Mouse (Mus musculus) large intestine, adult 2 months (tissue): ENCODE data around the gene Arhgap22. TPM values are rescaled to one million over a fixed set of nuclear protein-coding genes. Genes with fewer than 3 reads are reported as not detected.

Source experiments
- DNase-seq: peaks from one replicate; pipeline ENCODE4 v3.0.0-alpha.2; 2012; ENCODE audit warnings: low read depth, low spot score
- WGBS: fragments of 180-500 bp; shearing (Covaris S2); methylation state at CpG from one replicate; pipeline ENCODE4 v1.1.7; 2018; 5-methylcytosine and 5-hydroxymethylcytosine counted together
- polyA plus RNA-seq: library from polyadenylated mRNA; depleted of rRNA; stranded (reverse); fragments of >200 nt; gene quantifications from 2 replicates; pipeline ENCODE4 v1.2.3, GENCODE M21; 2012

Gene Arhgap22
- polyA plus RNA-seq, 1 experiment: 2.8 TPM

DNA sequence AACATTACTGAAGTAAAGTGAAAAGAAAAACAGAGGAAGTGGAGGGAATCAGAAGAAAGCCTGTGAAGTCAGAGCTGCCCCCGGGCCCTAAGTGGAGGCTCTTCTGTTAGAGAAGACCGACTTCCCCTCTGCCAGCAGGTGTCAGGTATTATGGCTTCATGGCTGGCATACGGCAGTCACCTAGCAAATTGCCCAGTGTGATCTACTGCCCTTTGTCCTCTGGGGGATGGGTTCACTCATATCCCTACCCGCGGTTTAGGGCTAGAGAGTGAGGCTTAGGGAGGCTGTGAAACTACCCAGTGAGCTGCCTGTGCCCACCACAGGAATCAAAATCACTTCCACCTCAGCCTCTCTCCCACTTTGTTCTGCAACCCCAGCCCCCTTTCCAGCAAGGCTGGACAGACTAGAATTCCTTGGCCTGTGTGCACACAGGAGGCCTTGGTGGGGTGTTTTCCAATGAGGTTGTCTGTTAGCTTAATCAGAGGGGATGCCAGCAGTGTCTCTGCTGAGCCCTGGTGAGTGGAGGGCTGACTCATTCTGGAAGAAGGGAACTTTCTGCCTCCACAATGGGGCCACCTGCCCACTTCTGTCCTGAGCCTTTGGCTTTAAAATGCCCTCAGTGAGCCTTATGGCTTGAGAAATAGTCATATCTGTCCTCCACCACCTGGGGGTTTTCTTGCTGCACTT is 1.4 kb upstream of the Arhgap22 start:
- 20% methylated on average over 5 of the region's 5 CpGs for WGBS
- DNase-seq: peak; percentile 32

GRCm38 (mm10) chr14:33212958-33213309 is 892 bp upstream of the Arhgap22 start:
- WGBS: 82% methylated on average over 12 of the region's 12 CpGs
- DNase-seq: no peak

GRCm38 (mm10) chr14:33214767-33215128 is 922 bp downstream of the Arhgap22 start:
- WGBS: 8% methylated on average over 4 of the region's 4 CpGs
- peak; percentile 16 for DNase-seq

GRCm38 (mm10) chr14:33215163-33215562 is 1.3 kb downstream of the Arhgap22 start:
- WGBS: 8% methylated on average over 1 of the region's 1 CpGs
- DNase-seq: peak; percentile 16

GRCm38 (mm10) chr14:33216343-33217208 is 2.8 kb downstream of the Arhgap22 start:
- no peak for DNase-seq
- WGBS: 80% methylated on average over 19 of the region's 19 CpGs

- 84% methylated on average over 4 of the region's 4 CpGs for WGBS
- DNase-seq: no peak
These were observed 11.4 kb downstream of the Arhgap22 start for GRCm38 (mm10) chr14:33225235-33225634.

- 78% methylated on average over 4 of the region's 4 CpGs for WGBS
- DNase-seq: no peak
These were observed 16.8 kb downstream of the Arhgap22 start for GRCm38 (mm10) chr14:33230672-33231071.

DNA sequence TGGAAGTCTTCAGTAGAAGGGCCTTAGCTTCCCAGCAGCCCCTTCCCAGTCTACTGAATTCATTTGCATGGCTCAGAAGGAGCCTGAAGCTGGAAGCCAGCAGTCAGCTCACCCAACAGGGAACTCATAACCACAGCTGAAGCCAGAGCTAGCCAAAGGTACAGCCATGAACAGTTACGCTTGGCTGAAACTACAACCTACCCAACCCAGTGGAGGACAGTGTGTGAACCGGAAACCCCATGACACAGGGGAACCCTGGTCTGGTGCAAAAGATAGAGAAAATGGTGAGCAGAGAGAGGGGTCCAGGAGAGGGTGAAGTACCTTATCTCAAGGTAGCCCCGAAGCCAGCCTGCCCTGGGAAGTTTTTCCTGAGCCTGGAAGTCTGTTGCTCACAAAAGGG is 17.5 kb downstream of the Arhgap22 start:
- WGBS: 76% methylated on average over 3 of the region's 3 CpGs
- no peak for DNase-seq

- DNase-seq: no peak
- WGBS: 66% methylated on average over 5 of the region's 5 CpGs
These were observed 18.2 kb downstream of the Arhgap22 start for GRCm38 (mm10) chr14:33232048-33232447.

DNA sequence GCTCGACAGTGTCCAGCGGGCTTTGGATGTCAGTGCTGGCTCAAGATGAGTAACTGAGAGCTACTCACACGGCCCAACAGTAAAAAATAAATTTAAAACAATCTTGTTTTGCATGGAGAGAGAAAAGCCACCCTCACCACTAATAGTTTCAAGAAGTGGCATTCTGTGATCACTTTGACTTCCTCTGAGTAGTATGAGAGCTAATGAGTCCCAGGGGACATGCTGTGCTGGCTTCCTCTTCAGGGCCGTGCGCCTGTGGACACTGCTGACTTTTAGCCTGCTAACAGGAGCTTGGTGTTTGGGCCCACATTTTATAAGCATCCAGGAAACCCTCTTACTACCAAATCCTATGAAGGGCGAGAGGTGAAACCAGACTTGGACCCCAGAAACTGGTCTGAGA is 21.8 kb downstream of the Arhgap22 start:
- 81% methylated on average over 6 of the region's 6 CpGs for WGBS
- DNase-seq: no peak

DNA sequence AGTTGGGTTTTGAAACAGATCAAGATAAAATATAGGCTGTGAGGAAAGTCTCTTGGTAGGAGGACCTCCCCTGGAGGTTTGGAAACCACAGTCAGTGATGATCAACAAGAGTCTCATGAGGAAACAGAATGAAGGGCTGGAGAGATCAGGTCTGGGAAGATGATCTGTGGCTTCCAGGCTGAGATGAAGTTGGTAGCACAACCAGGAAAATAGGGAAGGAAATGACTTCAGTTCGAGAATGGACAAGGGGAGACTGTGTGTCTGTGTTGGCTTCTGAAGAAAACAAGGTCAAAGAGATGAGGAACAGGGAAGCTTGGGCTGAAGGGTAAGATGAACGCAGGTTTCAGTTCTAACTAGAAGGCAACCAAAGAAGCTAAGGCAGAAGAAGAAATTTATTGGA is 26.6 kb downstream of the Arhgap22 start:
- WGBS: 68% methylated on average over 2 of the region's 2 CpGs
- no peak for DNase-seq

DNA sequence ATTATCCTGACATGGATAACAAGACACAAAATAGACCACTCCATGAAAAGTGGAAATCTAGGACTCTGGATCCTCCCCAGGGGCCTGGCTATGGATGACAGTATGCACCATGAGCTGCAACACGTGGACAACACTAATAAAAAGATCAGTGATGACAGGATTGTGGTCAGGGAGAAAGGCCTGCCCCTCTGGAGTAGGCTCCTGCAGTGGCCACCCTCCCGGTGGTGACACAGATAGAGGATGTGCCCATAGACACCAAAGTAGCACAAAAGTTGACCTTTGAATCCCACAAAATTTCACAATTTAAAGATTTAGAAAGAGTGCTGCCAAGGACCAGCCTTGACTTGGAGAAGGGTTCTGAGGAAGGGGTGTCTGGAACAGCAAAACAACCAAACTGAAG is 29.4 kb downstream of the Arhgap22 start:
- WGBS: 42% methylated on average over 2 of the region's 2 CpGs
- DNase-seq: no peak

DNA sequence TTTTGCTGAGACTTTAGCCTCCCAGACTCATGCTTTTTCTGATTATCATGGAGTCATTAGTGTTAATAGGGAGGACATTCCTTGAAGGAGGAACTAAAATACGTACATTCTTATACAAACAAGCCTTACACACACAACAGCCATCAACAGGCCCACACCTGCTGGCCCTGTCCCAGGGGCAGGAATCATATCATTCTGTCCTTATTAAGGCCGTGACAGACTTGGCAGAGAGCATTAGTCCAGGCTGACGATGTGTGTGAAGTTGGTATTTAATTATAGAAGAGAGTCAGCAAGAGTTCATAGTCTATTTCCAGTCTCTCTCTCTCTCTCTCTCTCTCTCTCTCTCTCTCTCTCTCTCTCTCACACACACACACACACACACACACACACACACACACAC is 30.7 kb downstream of the Arhgap22 start:
- DNase-seq: no peak
- 23% methylated on average over 3 of the region's 3 CpGs for WGBS

GRCm38 (mm10) chr14:33244946-33245345 is 31.1 kb downstream of the Arhgap22 start:
- no peak for DNase-seq
- WGBS: 58% methylated on average over 2 of the region's 2 CpGs

GRCm38 (mm10) chr14:33246476-33246875 is 32.6 kb downstream of the Arhgap22 start:
- DNase-seq: no peak
- 58% methylated on average over 8 of the region's 8 CpGs for WGBS

GRCm38 (mm10) chr14:33247623-33248022 is 33.8 kb downstream of the Arhgap22 start:
- DNase-seq: no peak
- WGBS: 44% methylated on average over 11 of the region's 11 CpGs

GRCm38 (mm10) chr14:33248741-33249140 is 34.9 kb downstream of the Arhgap22 start:
- WGBS: 93% methylated on average over 5 of the region's 5 CpGs
- DNase-seq: no peak

- 3% methylated on average over 30 of the region's 30 CpGs for WGBS
- DNase-seq: no peak
These were observed 36.6 kb downstream of the Arhgap22 start for GRCm38 (mm10) chr14:33250215-33250939.

- DNase-seq: no peak
- WGBS: 9% methylated on average over 13 of the region's 13 CpGs
These were observed 37.3 kb downstream of the Arhgap22 start for GRCm38 (mm10) chr14:33250956-33251745.

DNA sequence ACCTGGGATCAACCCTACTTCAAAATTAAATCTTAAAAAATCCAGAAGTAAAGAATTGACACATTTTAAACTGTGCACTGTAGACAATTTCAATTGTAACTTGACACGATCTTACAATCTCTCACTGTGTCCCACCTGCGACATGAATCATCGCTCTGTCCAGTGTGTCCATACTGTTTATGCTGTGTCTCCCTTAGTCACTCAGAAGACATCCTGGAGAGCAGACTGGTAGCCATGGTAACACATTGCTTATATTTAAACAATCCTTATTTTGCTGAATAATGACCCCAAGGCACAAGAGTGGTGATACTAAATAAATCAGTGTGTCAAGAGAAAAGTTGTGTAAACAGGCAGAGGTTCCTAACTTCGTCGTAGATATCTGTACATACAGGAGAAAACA is 44.4 kb downstream of the Arhgap22 start:
- 50% methylated on average over 5 of the region's 5 CpGs for WGBS
- no peak for DNase-seq
